Mouse (Mus musculus) neutrophil, adult 5-6 weeks (primary cell): Measurements from ENCODE around the gene Lrrn4cl. TPM values are rescaled to one million over a fixed set of nuclear protein-coding genes. Genes with fewer than 3 reads are reported as not detected.

Source experiments
- ATAC-seq: fragments of 151-379, 151-347 bp; 2 replicates; pipeline ENCODE4 v1.8.0; 2017; ENCODE audit warnings: mild to moderate bottlenecking, moderate TSS enrichment; ENCODE audit not compliant: insufficient number of reproducible peaks, poor library complexity, low FRiP score, severe bottlenecking; ENCODE audit errors: extremely low read depth
- total RNA-seq: library from RNA; stranded (forward); fragments of 200-1000 nt; gene quantifications from 2 replicates; pipeline ENCODE4 v1.2.3, GENCODE M21; 2017

Lrrn4cl gene
- total RNA-seq, 1 experiment from 2014 or later: not detected

DNA sequence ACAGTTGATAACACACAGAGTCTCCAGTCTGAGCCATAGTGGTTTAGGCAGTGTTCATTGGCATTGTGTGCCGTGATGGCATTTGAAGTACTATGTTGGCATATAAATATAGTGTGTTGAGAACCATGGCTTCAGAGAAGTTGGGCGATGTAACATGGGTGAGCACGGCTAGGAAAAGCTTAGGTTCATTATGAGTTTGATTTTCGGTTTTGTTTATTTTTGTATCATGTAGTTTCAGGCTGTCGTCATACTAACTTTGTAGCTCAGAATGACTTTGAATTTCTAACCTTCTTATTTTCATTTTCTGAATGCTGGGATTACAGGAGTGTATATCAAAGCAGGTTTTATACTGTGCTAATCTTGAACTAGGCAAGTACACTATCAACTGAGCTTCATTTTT lies 52.8 kb downstream of the Lrrn4cl start:
- ATAC-seq: no peak

Other genes with a start within 250 kb of the Lrrn4cl start
- gene Slc22a6, start 232.7 kb upstream of the Lrrn4cl start, total RNA-seq: not detected in 2 replicates
- not detected in 2 replicates for gene Chrm1, start 187.0 kb upstream of the Lrrn4cl start, total RNA-seq
- gene Slc3a2, start 127.4 kb upstream of the Lrrn4cl start, total RNA-seq: 62.0 and 69.6 TPM in 2 replicates
- gene Wdr74, start 114.9 kb upstream of the Lrrn4cl start, total RNA-seq: 36.4 and 46.0 TPM in 2 replicates
- 7.2 TPM in 1 of 2 replicates, not detected in the other for gene 1700092M07Rik, start 110.0 kb upstream of the Lrrn4cl start, total RNA-seq
- gene Stx5a, start 109.4 kb upstream of the Lrrn4cl start, total RNA-seq: 144 and 149 TPM in 2 replicates
- gene Nxf1, start 93.7 kb upstream of the Lrrn4cl start, total RNA-seq: 183 and 187 TPM in 2 replicates
- 15.5 and 16.6 TPM in 2 replicates for gene Tmem223, start 79.8 kb upstream of the Lrrn4cl start, total RNA-seq
- 80.4 and 111 TPM in 2 replicates for gene Tmem179b, start 76.3 kb upstream of the Lrrn4cl start, total RNA-seq
- gene Taf6l, start 64.4 kb upstream of the Lrrn4cl start, total RNA-seq: 9.2 and 11.6 TPM in 2 replicates
- 30.0 and 32.5 TPM in 2 replicates for gene Polr2g, start 52.2 kb upstream of the Lrrn4cl start, total RNA-seq
- gene Zbtb3, start 48.2 kb upstream of the Lrrn4cl start, total RNA-seq: 2.5 and 4.2 TPM in 2 replicates
- 46.0 and 48.2 TPM in 2 replicates for gene Ttc9c, start 31.4 kb upstream of the Lrrn4cl start, total RNA-seq
- 110 and 115 TPM in 2 replicates for gene Hnrnpul2, start 30.8 kb upstream of the Lrrn4cl start, total RNA-seq
- 33.6 and 50.5 TPM in 2 replicates for gene AC129217.1, start 21.0 kb upstream of the Lrrn4cl start, total RNA-seq
- gene Bscl2, start 13.3 kb upstream of the Lrrn4cl start, total RNA-seq: 15.8 and 22.6 TPM in 2 replicates
- 0.23 and 0.25 TPM in 2 replicates for gene Gng3, start 11.6 kb upstream of the Lrrn4cl start, total RNA-seq
- gene Ubxn1, start 20.7 kb downstream of the Lrrn4cl start, total RNA-seq: 167 TPM in 2 replicates
- gene Uqcc3, start 30.2 kb downstream of the Lrrn4cl start, total RNA-seq: 38.4 and 59.9 TPM in 2 replicates
- 13.4 and 31.1 TPM in 2 replicates for gene Lbhd1, start 33.0 kb downstream of the Lrrn4cl start, total RNA-seq
- not detected in 2 replicates for gene Gm49403, start 33.2 kb downstream of the Lrrn4cl start, total RNA-seq
- gene 1810009A15Rik, start 38.1 kb downstream of the Lrrn4cl start, total RNA-seq: 57.6 and 75.0 TPM in 2 replicates
- not detected in 2 replicates for gene Gm49416, start 38.2 kb downstream of the Lrrn4cl start, total RNA-seq
- gene Ints5, start 42.2 kb downstream of the Lrrn4cl start, total RNA-seq: 9.0 and 9.2 TPM in 2 replicates
- gene Ganab, start 47.3 kb downstream of the Lrrn4cl start, total RNA-seq: 62.1 and 69.2 TPM in 2 replicates
- gene B3gat3, start 69.6 kb downstream of the Lrrn4cl start, total RNA-seq: 46.6 and 47.5 TPM in 2 replicates
- 2.6 and 3.1 TPM in 2 replicates for gene Rom1, start 78.6 kb downstream of the Lrrn4cl start, total RNA-seq
- gene Eml3, start 78.8 kb downstream of the Lrrn4cl start, total RNA-seq: 75.3 and 92.8 TPM in 2 replicates
- 165 and 169 TPM in 2 replicates for gene Mta2, start 91.1 kb downstream of the Lrrn4cl start, total RNA-seq
- 25.9 and 29.6 TPM in 2 replicates for gene Tut1, start 103.1 kb downstream of the Lrrn4cl start, total RNA-seq
- 345 and 391 TPM in 2 replicates for gene Eef1g, start 116.3 kb downstream of the Lrrn4cl start, total RNA-seq
- gene Ahnak, start 138.5 kb downstream of the Lrrn4cl start, total RNA-seq: 181 and 193 TPM in 2 replicates
- gene Scgb1a1, start 237.2 kb downstream of the Lrrn4cl start, total RNA-seq: not detected in 2 replicates